Mouse (Mus musculus): ENCODE measurements around the gene Gjb3. TPM values are rescaled to one million over a fixed set of nuclear protein-coding genes. Genes with fewer than 3 reads are reported as not detected.

The Gjb3 gene
- total and polyA plus RNA-seq, 3 experiments, result not detected

DNA sequence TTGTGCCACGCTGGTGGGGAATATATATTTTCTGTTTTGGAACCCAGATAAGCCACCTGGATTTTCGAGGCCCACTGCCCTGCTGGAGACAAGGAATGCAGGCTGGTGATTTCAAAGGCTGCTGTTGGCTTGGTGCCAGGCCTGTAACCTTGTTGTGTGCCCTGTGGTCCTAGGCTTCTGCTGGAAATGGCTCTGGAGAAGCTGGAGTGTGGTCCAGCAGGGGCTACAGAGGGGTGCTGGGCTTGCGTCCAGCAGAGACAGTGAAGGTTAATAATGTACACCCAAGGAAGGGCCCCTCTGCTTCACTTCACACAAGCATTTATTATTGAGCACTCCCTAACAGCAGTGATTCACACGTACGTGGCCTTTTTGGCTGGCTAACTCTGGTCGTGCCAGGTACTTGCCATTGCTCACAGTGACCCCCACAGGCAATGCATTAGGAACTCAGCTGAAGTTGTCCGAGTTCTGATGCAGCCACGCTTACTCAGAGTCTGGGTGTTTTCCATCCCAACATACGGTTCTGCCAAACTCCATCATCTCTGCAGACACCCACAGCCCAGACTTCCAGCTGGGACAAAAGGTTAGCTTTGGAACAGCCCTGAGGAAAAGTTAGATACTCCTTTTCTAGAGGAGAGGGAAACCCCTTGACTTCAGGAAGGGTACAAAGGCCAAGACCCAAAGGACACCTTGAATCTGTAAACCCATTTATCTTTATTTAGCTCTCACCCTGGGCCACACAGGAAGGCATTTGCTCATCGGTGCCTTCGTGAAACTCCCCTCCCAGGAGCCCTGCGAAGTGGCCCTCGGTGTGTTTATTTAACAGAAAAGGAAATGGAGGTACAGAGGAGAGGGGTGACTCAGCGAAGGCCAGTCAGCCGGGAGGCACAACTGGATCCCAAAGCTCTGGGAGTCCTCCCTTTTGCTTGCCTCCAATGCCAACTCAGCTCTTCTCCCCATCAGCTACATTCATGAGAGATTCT is 24.2 kb upstream of the Gjb3 start:
- TF ChIP-seq RAD21 (IDR thresholded peaks at IDR 0.05; ENCODE audit: low read depth, low read length) (no peak), PAX5 (IDR thresholded peaks at IDR 0.05; ENCODE audit: low read length) (no peak), MYC (IDR thresholded peaks at IDR 0.05; ENCODE audit: low read depth, low read length) (no peak), USF1 (IDR thresholded peaks at IDR 0.05; ENCODE audit: low read depth, low read length) (no peak), UBTF (IDR thresholded peaks at IDR 0.05; ENCODE audit: low read depth, low read length) (no peak), USF2 (conservative IDR thresholded peaks at IDR 0.05; ENCODE audit: low read depth, low read length) (no peak), EP300 (IDR thresholded peaks at IDR 0.05; ENCODE audit: low read length) (no peak), SIN3A (IDR thresholded peaks at IDR 0.05; ENCODE audit: low read length) (no peak), MXI1 (IDR thresholded peaks at IDR 0.05; ENCODE audit: low read depth, low read length) (no peak), TBP (conservative IDR thresholded peaks at IDR 0.05; ENCODE audit: low read depth, low read length) (no peak), ELF1 (IDR thresholded peaks at IDR 0.05; ENCODE audit: low read depth, low read length) (no peak), ZC3H11A (IDR thresholded peaks at IDR 0.05; ENCODE audit: low read depth, low read length) (no peak)
- Histone ChIP-seq H3K9ac (ENCODE audit: insufficient read depth, low read depth) (no peak overlapping the region), H3K79me2 (replicated peaks; ENCODE audit: control insufficient read depth, extremely low read depth, insufficient read depth, poor library complexity, severe bottlenecking) (no peaks in the 10 kb centered on the region), H3K36me3 (replicated peaks in 1 of 2; ENCODE audit: control insufficient read depth in 1 of 2, insufficient read depth in 1 of 2, low read length in 1 of 2) (no peaks in the 10 kb centered on the region), H3K27ac (ENCODE audit: insufficient read depth, low read depth) (no peak overlapping the region), H3K9me3 (replicated peaks; ENCODE audit: low read length) (peaks cover 11% of the 10 kb centered on the region), H3K4me1 (ENCODE audit: control insufficient read depth in 1 of 2, insufficient read depth in 2 of 2) (no peaks in the 10 kb centered on the region), H3K4me3 (replicated peaks in 1 of 3; ENCODE audit: low read depth in 2 of 3, low read length in 2 of 3, poor library complexity in 1 of 3) (no peak overlapping the region), H3K27me3 (replicated peaks) (no peaks in the 10 kb centered on the region), H3K4me2 (ENCODE audit: insufficient read depth, low read depth, poor library complexity, severe bottlenecking) (no peak overlapping the region)
- DNase-seq (ENCODE audit: extremely low read depth), result no peak
- dilution Hi-C loops (cut with MboI; ENCODE audit: extremely low pct_ligation_motif_present, extremely low pct_unique_long_range_greater_than_20kb, low sequenced_read_pairs) (no loop called here), in situ Hi-C loops (cut with MboI; ENCODE audit: low pct_ligation_motif_present, low pct_unique_long_range_greater_than_20kb, low sequenced_read_pairs) (loop anchor here (25.0 kb wide), 1 partner anchor 1183 kb away; no protein-coding TSS in a partner anchor)

DNA sequence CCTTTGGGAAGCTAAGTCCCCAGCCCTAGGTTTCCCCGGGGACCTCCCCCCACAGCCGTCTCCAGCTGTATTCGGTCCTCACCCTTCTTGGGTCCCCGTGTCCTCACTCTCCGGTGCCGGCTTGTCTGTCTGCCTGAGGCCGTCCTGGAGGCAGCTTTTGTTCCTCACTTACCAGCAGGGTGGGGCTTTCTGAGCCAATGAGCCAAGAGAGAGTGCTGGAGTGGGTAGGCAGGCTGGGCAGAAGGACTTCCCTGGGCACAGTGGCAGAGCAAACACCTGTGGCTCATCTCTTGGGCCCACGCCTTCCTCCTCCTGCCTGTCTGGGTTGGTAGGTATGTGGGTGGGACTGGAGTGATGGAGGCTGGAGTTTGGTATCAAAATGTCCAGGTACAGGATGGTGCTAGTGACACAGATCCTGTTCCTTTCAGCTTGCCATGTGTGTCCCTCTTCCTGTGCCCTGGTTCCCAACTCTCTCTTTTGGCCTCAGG is 23.4 kb upstream of the Gjb3 start, which contains the start of gene Gjb4:
Gene Gjb4 (minus strand): TSS at position 131 of the 488 bp plus-strand sequence.
- dilution Hi-C loops (cut with MboI; ENCODE audit: extremely low pct_ligation_motif_present, extremely low pct_unique_long_range_greater_than_20kb, low sequenced_read_pairs) (no loop called here), in situ Hi-C loops (cut with MboI; ENCODE audit: low pct_ligation_motif_present, low pct_unique_long_range_greater_than_20kb, low sequenced_read_pairs) (loop anchor here (25.0 kb wide), 1 partner anchor 1183 kb away; no protein-coding TSS in a partner anchor)
- Histone ChIP-seq H3K4me2 (ENCODE audit: insufficient read depth, low read depth, poor library complexity, severe bottlenecking) (no peak within 1 kb of the TSS), H3K27ac (ENCODE audit: insufficient read depth, low read depth) (no peak within 1 kb of the TSS), H3K9me3 (replicated peaks; ENCODE audit: low read length) (peaks cover 11% of the 10 kb centered on the region), H3K79me2 (replicated peaks; ENCODE audit: control insufficient read depth, extremely low read depth, insufficient read depth, poor library complexity, severe bottlenecking) (no peaks in the 10 kb centered on the region), H3K4me3 (replicated peaks in 1 of 3; ENCODE audit: low read depth in 2 of 3, low read length in 2 of 3, poor library complexity in 1 of 3) (no peak within 1 kb of the TSS), H3K36me3 (replicated peaks in 1 of 2; ENCODE audit: control insufficient read depth in 1 of 2, insufficient read depth in 1 of 2, low read length in 1 of 2) (no peaks in the 10 kb centered on the region), H3K9ac (ENCODE audit: insufficient read depth, low read depth) (no peak within 1 kb of the TSS), H3K4me1 (ENCODE audit: control insufficient read depth in 1 of 2, insufficient read depth in 2 of 2) (no peaks in the 10 kb centered on the region), H3K27me3 (replicated peaks) (no peaks in the 10 kb centered on the region)
- no peak for DNase-seq (ENCODE audit: extremely low read depth)
- TF ChIP-seq PAX5 (IDR thresholded peaks at IDR 0.05; ENCODE audit: low read length), result no peak
- TF ChIP-seq ZMIZ1 (IDR thresholded peaks at IDR 0.05; ENCODE audit: low read depth, low read length), result no peak
- TF ChIP-seq MXI1 (IDR thresholded peaks at IDR 0.05; ENCODE audit: low read depth, low read length), result no peak
- TF ChIP-seq MEF2A (IDR thresholded peaks at IDR 0.05; ENCODE audit: borderline replicate concordance, low read depth, low read length), result no peak
- TF ChIP-seq UBTF (IDR thresholded peaks at IDR 0.05; ENCODE audit: low read depth, low read length), result no peak
- TF ChIP-seq NRF1 (IDR thresholded peaks at IDR 0.05; ENCODE audit: low read depth, low read length), result no peak
- no peak for TF ChIP-seq USF2 (conservative IDR thresholded peaks at IDR 0.05; ENCODE audit: low read depth, low read length)
- TF ChIP-seq POLR2AphosphoS2 (IDR thresholded peaks at IDR 0.05; ENCODE audit: low read depth, low read length), result no peak
- no peak for TF ChIP-seq ZKSCAN1 (IDR thresholded peaks at IDR 0.05; ENCODE audit: borderline replicate concordance, low read depth, low read length)

Data from CH12.LX (cell line).